Mouse (Mus musculus): Measurements from ENCODE around the gene Morc3. TPM values are rescaled to one million over a fixed set of nuclear protein-coding genes. Genes with fewer than 3 reads are reported as not detected.
A peak's percentile ranks its signal among the peaks of the same experiment; 100 is the strongest.

The Morc3 gene
- polyA plus RNA-seq, 1 experiment from 2014 or later = 36.0 TPM

- no peak overlapping the region for H3K9ac ChIP-seq
These were observed 32.9 kb upstream of the Morc3 start for GRCm38 (mm10) chr16:93799071-93799470.

GRCm38 (mm10) chr16:93799936-93800335, 32.0 kb upstream of the Morc3 start:
- no peak for ATAC-seq (ENCODE audit: insufficient read depth)
- WGBS = 91% methylated on average over 16 of the region's 16 CpGs
- H3K9me3 ChIP-seq (ENCODE audit: low read depth, low read length) = no peaks in the 10 kb centered on the region

More at GRCm38 (mm10) chr16:93799071-93799470, 32.9 kb upstream of the Morc3 start:
- Histone ChIP-seq H3K4me1 (ENCODE audit: insufficient read depth) (peaks cover 5% of the 10 kb centered on the region; the same call in 1 of the 2 replicates), H3K4me3 (ENCODE audit: low read depth, low read length) (no peak overlapping the region), H3K27ac (ENCODE audit: low read depth) (no peak overlapping the region), H3K4me2 (no peak overlapping the region), H3K36me3 (ENCODE audit: insufficient read depth) (0 out of 2 replicates have a peak, but pooled peaks cover 3% of the 10 kb centered on the region), H3K9me3 (ENCODE audit: low read depth, low read length) (no peaks in the 10 kb centered on the region), H3K27me3 (ENCODE audit: insufficient read depth, low read length) (no peaks in the 10 kb centered on the region)
- TF ChIP-seq CTCF (IDR thresholded peaks at IDR 0.05; ENCODE audit: low read depth) = no peak
- no peak for ATAC-seq (ENCODE audit: insufficient read depth)
- no peak for DNase-seq
- 77% methylated on average over 3 of the region's 3 CpGs for WGBS

GRCm38 (mm10) chr16:93807167-93807566, 24.8 kb upstream of the Morc3 start:
- Histone ChIP-seq H3K36me3 (ENCODE audit: insufficient read depth) (0 out of 2 replicates have a peak, but pooled peaks cover 4% of the 10 kb centered on the region), H3K9me3 (ENCODE audit: low read depth, low read length) (no peaks in the 10 kb centered on the region), H3K27me3 (ENCODE audit: insufficient read depth, low read length) (no peaks in the 10 kb centered on the region), H3K4me2 (no peak overlapping the region), H3K4me3 (ENCODE audit: low read depth, low read length) (no peak overlapping the region), H3K27ac (ENCODE audit: low read depth) (0 out of 2 replicates have a peak overlapping the region, but pooled peaks have one; percentile 83), H3K9ac (no peak overlapping the region), H3K4me1 (ENCODE audit: insufficient read depth) (peaks cover 23% of the 10 kb centered on the region)
- ATAC-seq (ENCODE audit: insufficient read depth) (no peak), DNase-seq (no peak)
- 88% methylated on average over 6 of the region's 6 CpGs for WGBS
- no peak for TF ChIP-seq CTCF (IDR thresholded peaks at IDR 0.05; ENCODE audit: low read depth)

More at GRCm38 (mm10) chr16:93799936-93800335, 32.0 kb upstream of the Morc3 start:
- H3K36me3 ChIP-seq (ENCODE audit: insufficient read depth) = 0 out of 2 replicates have a peak, but pooled peaks cover 3% of the 10 kb centered on the region
- no peak overlapping the region for H3K4me3 ChIP-seq (ENCODE audit: low read depth, low read length)
- peaks cover 5% of the 10 kb centered on the region; the same call in 1 of the 2 replicates for H3K4me1 ChIP-seq (ENCODE audit: insufficient read depth)
- DNase-seq = no peak
- no peak overlapping the region for H3K9ac ChIP-seq
- no peak for TF ChIP-seq CTCF (IDR thresholded peaks at IDR 0.05; ENCODE audit: low read depth)
- no peaks in the 10 kb centered on the region for H3K27me3 ChIP-seq (ENCODE audit: insufficient read depth, low read length)
- no peak overlapping the region for H3K27ac ChIP-seq (ENCODE audit: low read depth)
- no peak overlapping the region for H3K4me2 ChIP-seq

GRCm38 (mm10) chr16:93807961-93808554, 23.9 kb upstream of the Morc3 start:
- Histone ChIP-seq H3K27me3 (ENCODE audit: insufficient read depth, low read length) (no peaks in the 10 kb centered on the region), H3K27ac (ENCODE audit: low read depth) (peak overlapping the region; percentile 83), H3K9ac (no peak overlapping the region), H3K4me3 (ENCODE audit: low read depth, low read length) (no peak overlapping the region), H3K9me3 (ENCODE audit: low read depth, low read length) (no peaks in the 10 kb centered on the region), H3K4me1 (ENCODE audit: insufficient read depth) (peaks cover 23% of the 10 kb centered on the region), H3K4me2 (no peak overlapping the region), H3K36me3 (ENCODE audit: insufficient read depth) (0 out of 2 replicates have a peak, but pooled peaks cover 4% of the 10 kb centered on the region)
- ATAC-seq (ENCODE audit: insufficient read depth) (peak; percentile 82), DNase-seq (peak; percentile 85)
- 14% methylated on average over 8 of the region's 8 CpGs for WGBS
- TF ChIP-seq CTCF (IDR thresholded peaks at IDR 0.05; ENCODE audit: low read depth) = no peak

GRCm38 (mm10) chr16:93815856-93816736, 15.8 kb upstream of the Morc3 start:
- Histone ChIP-seq H3K36me3 (ENCODE audit: insufficient read depth) (0 out of 2 replicates have a peak, but pooled peaks cover 4% of the 10 kb centered on the region), H3K4me2 (peak overlapping the region; percentile 42), H3K4me3 (ENCODE audit: low read depth, low read length) (0 out of 2 replicates have a peak overlapping the region, but pooled peaks have one; percentile 3), H3K27me3 (ENCODE audit: insufficient read depth, low read length) (no peaks in the 10 kb centered on the region), H3K9me3 (ENCODE audit: low read depth, low read length) (no peaks in the 10 kb centered on the region), H3K4me1 (ENCODE audit: insufficient read depth) (peaks cover 6% of the 10 kb centered on the region; the same call in 1 of the 2 replicates), H3K9ac (peak overlapping the region; percentile 11; the same call in 1 of the 2 replicates), H3K27ac (ENCODE audit: low read depth) (peak overlapping the region; percentile 87)
- DNase-seq = peak; percentile 86
- TF ChIP-seq CTCF (IDR thresholded peaks at IDR 0.05; ENCODE audit: low read depth) = no peak
- WGBS = 42% methylated on average over 20 of the region's 20 CpGs
- ATAC-seq (ENCODE audit: insufficient read depth) = peak; percentile 74

- no peak for DNase-seq
- Histone ChIP-seq H3K27ac (ENCODE audit: low read depth) (peak overlapping the region; percentile 87; the same call in 1 of the 2 replicates), H3K4me1 (ENCODE audit: insufficient read depth) (peaks cover 6% of the 10 kb centered on the region; the same call in 1 of the 2 replicates), H3K36me3 (ENCODE audit: insufficient read depth) (no peaks in the 10 kb centered on the region), H3K9me3 (ENCODE audit: low read depth, low read length) (peaks cover 1% of the 10 kb centered on the region; the same call in 1 of the 2 replicates), H3K4me2 (peak overlapping the region; percentile 42), H3K9ac (no peak overlapping the region), H3K4me3 (ENCODE audit: low read depth, low read length) (0 out of 2 replicates have a peak overlapping the region, but pooled peaks have one; percentile 3), H3K27me3 (ENCODE audit: insufficient read depth, low read length) (no peaks in the 10 kb centered on the region)
- 61% methylated on average over 7 of the region's 7 CpGs for WGBS
- no peak for TF ChIP-seq CTCF (IDR thresholded peaks at IDR 0.05; ENCODE audit: low read depth)
- 0 out of 2 replicates have a peak, but pooled peaks have one; percentile 9 for ATAC-seq (ENCODE audit: insufficient read depth)
These were observed 15.1 kb upstream of the Morc3 start for GRCm38 (mm10) chr16:93816861-93817260.

Measured in lung, embryonic 14.5 days (tissue).